Mouse (Mus musculus) C2C12 (cell line): Measurements from ENCODE around the gene Stfa2l1.

Experiments
- CTCF ChIP-seq: IDR thresholded peaks from one replicate; pipeline ENCODE4 v1.5.1; 2011; ENCODE audit not compliant: control insufficient read depth, insufficient read depth, insufficient read length
- FOSL1 ChIP-seq: IDR thresholded peaks from one replicate; pipeline ENCODE4 v1.8.0; 2011; ENCODE audit warnings: mild to moderate bottlenecking, low read length; ENCODE audit not compliant: poor library complexity, insufficient read depth, severe bottlenecking
- MAX ChIP-seq: IDR thresholded peaks from one replicate; pipeline ENCODE4 v1.6.1; 2011; ENCODE audit warnings: mild to moderate bottlenecking, control low read depth
- MYOD1 ChIP-seq: IDR thresholded peaks from one replicate; pipeline ENCODE4 v1.6.1; 2011; ENCODE audit warnings: low read depth; ENCODE audit not compliant: control insufficient read depth, insufficient read length
- USF1 ChIP-seq: IDR thresholded peaks from one replicate; pipeline ENCODE4 v1.6.1; 2011; ENCODE audit warnings: low read depth, mild to moderate bottlenecking, control low read depth, moderate library complexity

DNA sequence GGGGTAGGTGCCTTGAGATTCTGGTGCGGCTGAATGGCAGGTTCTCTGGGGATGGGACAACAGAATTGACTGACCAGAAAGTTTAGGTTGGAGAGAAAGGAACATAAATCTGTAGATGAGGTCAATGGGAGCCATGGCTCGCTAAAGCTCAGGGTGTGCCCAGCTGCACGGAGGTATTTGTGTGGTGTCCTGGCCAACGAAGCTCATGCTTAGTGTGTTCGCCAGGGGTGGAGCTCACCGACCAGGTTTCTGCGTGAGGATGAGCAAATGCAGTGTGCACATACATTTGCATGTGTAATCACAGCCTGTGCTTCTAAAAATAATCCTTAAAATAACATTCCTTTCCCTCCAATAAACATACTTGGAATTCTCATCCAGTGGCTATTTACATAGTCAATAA, 28.5 kb upstream of the Stfa2l1 start:
- TF ChIP-seq MAX (no peak), CTCF (no peak), FOSL1 (no peak), MYOD1 (no peak), USF1 (no peak)
